Mouse (Mus musculus) small intestine, adult 2 months (tissue): ENCODE measurements around the gene Cdk15. TPM values are rescaled to one million over a fixed set of nuclear protein-coding genes. Genes with fewer than 3 reads are reported as not detected.

Source experiments
- H3K27ac ChIP-seq: fragments of 200-500 bp; 2 replicates; pipeline ENCODE4 v1.5.1; 2012; ENCODE audit warnings: low read depth, low read length, control low read depth, inconsistent platforms; ENCODE audit not compliant: insufficient read depth
- H3K27me3 ChIP-seq: fragments of 200-500 bp; 2 replicates; pipeline ENCODE4 v1.6.1; 2012; ENCODE audit warnings: mild to moderate bottlenecking, moderate library complexity, low read length, inconsistent platforms; ENCODE audit not compliant: control insufficient read depth, insufficient read depth
- H3K36me3 ChIP-seq: fragments of 200-500 bp; 2 replicates; pipeline ENCODE4 v1.6.1; 2012; ENCODE audit warnings: mild to moderate bottlenecking, low read length, control low read depth, inconsistent platforms; ENCODE audit not compliant: control insufficient read depth, insufficient read depth
- H3K4me1 ChIP-seq: fragments of 200-500 bp; 2 replicates; pipeline ENCODE4 v1.6.1; 2012; ENCODE audit warnings: low read length, inconsistent platforms, mixed read lengths; ENCODE audit not compliant: control insufficient read depth, insufficient read depth, insufficient read length
- H3K4me3 ChIP-seq: fragments of 200-500 bp; 2 replicates; pipeline ENCODE4 v1.5.1; 2012; ENCODE audit warnings: low read depth, mild to moderate bottlenecking, control low read depth, inconsistent platforms, low read length, moderate library complexity
- CTCF ChIP-seq: fragments of 200-500 bp; IDR thresholded peaks from 2 replicates; pipeline ENCODE4 v1.5.1; 2012; ENCODE audit warnings: low read depth, mild to moderate bottlenecking, control low read depth, inconsistent platforms, low read length, moderate library complexity, mixed read lengths; ENCODE audit not compliant: insufficient replicate concordance, insufficient read length; ENCODE audit errors: extremely low read depth
- POLR2A ChIP-seq: fragments of 200-500 bp; IDR thresholded peaks from 2 replicates; pipeline ENCODE4 v1.6.1; 2012; ENCODE audit warnings: low read depth, mild to moderate bottlenecking, control low read depth, inconsistent platforms, low read length, moderate library complexity
- WGBS: fragments of 180-500 bp; shearing (Covaris S2); methylation state at CpG from one replicate; pipeline ENCODE4 v1.1.7; 2018; 5-methylcytosine and 5-hydroxymethylcytosine counted together
- polyA plus RNA-seq: library from polyadenylated mRNA; depleted of rRNA; stranded (reverse); fragments of >200 nt; gene quantifications from 2 replicates; pipeline ENCODE4 v1.2.3, GENCODE M21; 2012

Gene Cdk15
- polyA plus RNA-seq, 1 experiment, result not detected

DNA sequence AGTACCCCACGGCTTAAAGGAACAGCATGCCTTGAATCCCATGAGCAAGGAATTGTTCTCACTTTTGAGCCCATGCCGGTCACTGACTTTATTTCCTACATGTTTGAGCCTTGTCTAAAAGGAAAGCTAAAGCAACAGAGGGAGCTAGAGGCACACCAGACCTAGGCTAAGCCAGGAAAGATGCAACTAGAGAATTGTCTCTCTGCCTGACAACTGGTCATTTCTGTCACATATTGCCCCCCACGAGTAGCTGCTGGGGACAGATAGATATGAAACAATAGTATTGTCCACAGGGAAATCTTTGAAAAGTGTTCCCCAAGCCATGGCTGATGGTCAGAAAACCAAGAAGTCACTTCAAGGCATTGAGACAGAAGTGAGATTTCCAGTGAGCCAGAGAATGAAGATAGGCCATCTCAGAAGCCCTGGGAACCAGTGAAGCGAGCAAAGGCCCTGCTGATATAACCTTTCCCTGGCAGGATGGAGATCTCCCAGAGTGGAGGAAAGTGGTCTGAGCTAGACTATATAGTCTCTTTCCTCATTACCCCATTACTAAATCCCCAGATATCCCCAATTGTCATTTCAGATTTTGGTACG lies 54.7 kb downstream of the Cdk15 start:
- no peaks in the 10 kb centered on the region for H3K36me3 ChIP-seq
- TF ChIP-seq CTCF (no peak), POLR2A (no peak)
- no peaks in the 10 kb centered on the region for H3K4me1 ChIP-seq
- H3K27me3 ChIP-seq, result no peaks in the 10 kb centered on the region
- no peak overlapping the region for H3K27ac ChIP-seq
- 73% methylated on average over 5 of the region's 5 CpGs for WGBS
- no peak overlapping the region for H3K4me3 ChIP-seq

DNA sequence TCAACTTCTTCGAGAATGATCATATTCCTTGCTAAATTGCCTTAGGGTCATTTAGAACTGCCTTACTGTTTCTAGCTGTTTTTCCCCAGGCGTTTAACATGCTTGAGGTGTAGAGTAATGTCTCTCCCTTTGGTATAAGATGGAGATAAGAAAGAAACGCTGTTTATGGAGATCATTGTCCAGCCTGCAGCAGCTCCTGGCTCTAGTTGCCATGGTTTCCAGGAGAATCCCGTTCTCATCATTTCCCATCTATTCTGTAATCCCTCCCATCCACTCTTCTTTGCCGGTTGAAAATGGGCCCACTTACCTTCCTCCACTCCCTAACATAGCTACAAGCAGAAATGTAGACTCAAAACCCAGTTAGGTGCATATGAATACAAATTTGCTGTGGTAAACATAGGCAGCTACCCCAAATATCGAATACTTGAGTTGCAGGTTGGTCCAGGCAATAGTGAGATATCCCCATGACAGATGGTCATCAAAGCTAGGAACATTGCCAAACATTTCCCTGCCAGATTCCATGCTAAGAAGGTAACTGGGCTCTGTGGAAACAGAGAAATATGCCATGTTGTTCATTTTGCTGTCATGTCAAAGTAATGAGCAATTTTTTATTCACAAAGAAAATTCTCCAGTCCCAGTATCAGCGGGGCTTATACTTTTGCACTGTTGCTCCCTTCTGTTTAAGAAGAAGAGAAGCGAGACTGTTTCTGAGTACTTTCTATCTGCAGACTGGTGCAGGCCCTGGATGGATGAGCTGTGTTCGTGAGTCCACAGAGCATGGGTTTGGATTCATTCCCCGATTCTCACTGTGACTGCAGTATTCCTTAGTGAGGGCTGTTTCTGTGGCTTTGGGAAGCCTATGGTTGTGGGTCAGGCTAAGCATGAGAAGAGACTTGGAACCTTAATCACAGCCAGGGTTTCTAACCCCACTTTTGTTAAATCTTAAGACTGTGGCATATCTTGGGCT lies 55.8 kb downstream of the Cdk15 start:
- Histone ChIP-seq H3K36me3 (no peaks in the 10 kb centered on the region), H3K4me3 (no peak overlapping the region), H3K4me1 (no peaks in the 10 kb centered on the region), H3K27me3 (no peaks in the 10 kb centered on the region), H3K27ac (no peak overlapping the region)
- WGBS, result 74% methylated on average over 10 of the region's 10 CpGs
- TF ChIP-seq POLR2A (no peak), CTCF (no peak)

DNA sequence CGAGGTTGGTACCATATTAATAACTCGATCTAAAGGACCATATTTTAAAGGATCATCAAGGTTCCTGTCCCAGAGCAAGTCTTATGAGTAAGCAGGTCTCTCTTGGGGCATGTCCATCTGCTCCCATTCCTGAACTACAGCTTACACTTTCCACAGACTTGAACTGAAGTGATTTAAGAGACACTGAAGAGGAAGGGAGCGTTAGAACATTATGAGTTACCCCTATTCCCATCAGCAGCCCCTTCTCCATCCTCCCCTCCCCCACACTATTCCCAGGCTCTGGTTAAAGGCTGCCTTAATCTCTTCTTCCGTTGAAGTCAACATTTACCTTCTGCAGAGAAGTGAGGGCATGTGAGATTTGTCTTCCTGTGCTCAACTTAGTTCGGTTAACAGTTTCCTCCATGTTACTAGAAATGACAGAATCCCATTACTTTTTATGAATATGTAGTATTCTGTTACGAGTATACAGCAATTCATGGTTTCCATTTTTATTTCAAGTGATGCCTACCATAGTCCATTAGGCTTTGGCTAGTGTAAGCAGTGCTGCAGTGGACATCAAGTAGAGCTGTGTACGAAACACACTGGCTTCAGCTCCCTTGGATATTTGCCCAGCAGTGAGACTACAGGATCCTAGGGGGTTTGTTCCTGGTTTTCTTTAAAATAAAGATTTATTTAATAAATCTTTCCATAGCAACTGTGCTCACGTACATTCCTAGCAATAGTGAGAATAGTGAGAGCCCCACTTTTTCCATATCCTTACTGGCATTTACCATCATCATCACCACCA lies 56.6 kb downstream of the Cdk15 start:
- H3K4me1 ChIP-seq, result peaks cover 7% of the 10 kb centered on the region
- no peak overlapping the region for H3K27ac ChIP-seq
- H3K4me3 ChIP-seq, result no peak overlapping the region
- H3K27me3 ChIP-seq, result no peaks in the 10 kb centered on the region
- TF ChIP-seq POLR2A, result no peak
- TF ChIP-seq CTCF, result no peak
- WGBS, result 79% methylated on average over 8 of the region's 8 CpGs
- H3K36me3 ChIP-seq, result no peaks in the 10 kb centered on the region

DNA sequence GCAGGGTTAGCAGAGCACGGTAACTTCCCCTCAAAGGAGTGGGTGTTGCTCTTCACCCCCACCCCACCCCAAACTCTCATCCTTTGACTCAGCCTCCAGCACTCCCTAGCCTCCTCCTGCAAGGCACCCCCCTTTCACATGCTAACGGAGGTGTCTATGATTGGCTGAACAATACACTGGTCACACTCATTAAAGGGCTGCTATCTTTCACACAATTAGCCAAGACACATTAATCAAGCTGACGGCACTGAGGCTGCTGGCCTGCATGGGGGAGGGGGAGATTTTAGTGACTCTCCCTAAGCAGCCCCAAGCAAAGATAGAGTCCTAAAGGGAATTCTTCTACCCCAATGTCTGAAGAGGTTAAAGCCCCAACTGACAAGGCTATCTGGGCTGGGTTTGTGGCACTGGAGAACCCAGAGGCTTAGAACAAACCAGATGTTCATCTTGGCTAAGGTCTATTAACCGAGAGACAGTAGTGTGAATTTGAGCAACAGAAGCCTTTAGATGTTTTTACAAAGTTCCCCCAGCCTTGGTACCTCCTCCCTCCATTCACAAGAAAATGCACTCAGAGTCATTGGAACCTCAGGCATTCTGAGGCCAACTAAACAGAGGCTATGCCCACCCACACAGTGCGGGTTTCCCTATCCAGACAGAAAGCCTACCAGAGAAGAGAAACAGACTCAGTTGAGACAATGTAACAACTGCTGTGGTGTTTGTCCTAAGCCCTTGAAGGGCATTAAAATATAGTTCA lies 58.5 kb downstream of the Cdk15 start:
- H3K27me3 ChIP-seq, result no peaks in the 10 kb centered on the region
- no peak overlapping the region for H3K4me3 ChIP-seq
- TF ChIP-seq POLR2A (no peak), CTCF (no peak)
- no peaks in the 10 kb centered on the region for H3K36me3 ChIP-seq
- 72% methylated on average over 5 of the region's 5 CpGs for WGBS
- H3K27ac ChIP-seq, result no peak overlapping the region
- peaks cover 10% of the 10 kb centered on the region for H3K4me1 ChIP-seq

DNA sequence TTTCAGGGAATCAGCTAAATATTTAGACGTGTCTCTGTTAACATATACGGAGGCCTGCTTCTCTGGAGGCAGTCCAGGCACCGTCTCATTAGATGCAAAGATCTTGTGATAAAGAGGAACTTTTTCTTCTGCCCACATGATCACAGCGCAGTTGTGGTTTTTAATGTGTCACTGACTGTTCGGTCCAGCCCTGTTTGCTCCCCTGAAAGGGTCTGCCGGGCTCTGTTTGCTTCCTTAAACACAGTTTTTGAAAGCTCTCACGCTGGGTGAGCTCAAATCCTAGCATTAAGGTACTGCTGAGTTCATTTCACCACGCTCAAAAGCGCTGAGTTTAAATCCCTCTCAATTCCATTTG lies 59.3 kb downstream of the Cdk15 start:
- Histone ChIP-seq H3K36me3 (no peaks in the 10 kb centered on the region), H3K4me1 (peaks cover 15% of the 10 kb centered on the region), H3K27me3 (no peaks in the 10 kb centered on the region), H3K4me3 (no peak overlapping the region), H3K27ac (no peak overlapping the region)
- 58% methylated on average over 9 of the region's 9 CpGs for WGBS
- TF ChIP-seq CTCF, result no peak
- TF ChIP-seq POLR2A, result no peak

DNA sequence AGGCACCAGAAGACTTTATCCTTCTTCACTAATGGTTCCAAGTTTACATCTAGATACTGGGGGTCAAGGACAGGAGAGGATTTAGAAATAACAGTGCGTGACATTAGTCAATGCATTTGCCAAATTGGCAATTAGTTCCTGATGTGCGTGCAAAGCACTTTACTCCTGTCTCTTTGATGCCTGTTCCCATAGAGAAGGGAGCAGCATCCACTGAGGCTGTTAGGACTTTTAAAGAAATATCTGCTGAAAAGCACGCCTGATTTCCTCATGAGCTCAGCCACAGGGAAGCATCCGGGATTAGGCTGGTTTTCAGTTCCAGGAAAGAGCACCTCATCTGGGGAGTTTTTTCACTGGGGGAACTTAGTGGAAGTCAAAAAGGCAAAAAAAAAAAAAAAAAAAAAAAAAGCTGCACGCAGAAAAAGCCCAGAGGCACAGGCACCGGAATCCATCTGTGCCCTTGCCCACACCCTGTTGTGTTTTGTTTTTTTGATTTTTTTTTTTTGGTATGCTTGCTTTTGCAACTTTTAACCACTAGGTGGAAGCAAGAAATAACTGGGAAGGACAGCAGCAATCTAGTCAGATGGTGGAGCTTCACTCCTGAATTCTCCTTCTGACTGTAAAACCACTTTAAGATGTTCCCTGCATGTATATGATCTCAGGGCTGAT lies 59.8 kb downstream of the Cdk15 start:
- 34% methylated on average over 6 of the region's 6 CpGs for WGBS
- Histone ChIP-seq H3K4me1 (peaks cover 18% of the 10 kb centered on the region), H3K27me3 (no peaks in the 10 kb centered on the region), H3K27ac (no peak overlapping the region), H3K4me3 (no peak overlapping the region), H3K36me3 (no peaks in the 10 kb centered on the region)
- peak; percentile 58; the same call in 1 of the 2 replicates for TF ChIP-seq CTCF
- TF ChIP-seq POLR2A, result no peak
